Mouse (Mus musculus): ENCODE results near the gene Rnf13. TPM values are rescaled to one million over a fixed set of nuclear protein-coding genes. Genes with fewer than 3 reads are reported as not detected.

The Rnf13 gene
- 90.5 and 101 TPM in 2 replicates for total RNA-seq (2023)

GRCm38 (mm10) chr3:57735511-57736370 lies at the start of gene Rnf13:
TSS of gene Rnf13 (plus strand) at chr3:57736062.

GRCm38 (mm10) chr3:57692719-57693118 lies 43.1 kb upstream of the Rnf13 start, which contains the start of gene Ankub1:
TSS of gene Ankub1 (minus strand) at chr3:57692799.

GRCm38 (mm10) chr3:57847760-57848185 lies 111.9 kb downstream of the Rnf13 start, which contains the start of gene Pfn2:
TSS of gene Pfn2 (minus strand) at chr3:57848079.

Other genes with a start within 250 kb of the Rnf13 start
- gene Wwtr1, start 160.2 kb upstream of the Rnf13 start, total RNA-seq (2023), result not detected in 2 replicates
- 23.6 and 24.0 TPM in 2 replicates for gene Commd2, start 84.3 kb upstream of the Rnf13 start, total RNA-seq (2023)
- not detected in 2 replicates for gene Ankub1, start 43.3 kb upstream of the Rnf13 start, total RNA-seq (2023)
- gene Pfn2, start 112.0 kb downstream of the Rnf13 start, total RNA-seq (2023), result 0.20 TPM in 1 of 2 replicates, not detected in the other